Mouse (Mus musculus) gastrocnemius, postnatal 14 days (tissue): ENCODE results near the gene Gif. TPM values are rescaled to one million over a fixed set of nuclear protein-coding genes. Genes with fewer than 3 reads are reported as not detected.

Source experiments
- DNase-seq: peaks from one replicate; pipeline ENCODE4 v3.0.0; 2021; ENCODE audit warnings: mixed read lengths
- intact Hi-C: fragments of 180-260 bp; cut with DNase I; formaldehyde crosslinking; loops from one replicate; pipeline ENCODE4 v1.15.1; 2025; ENCODE audit warnings: low total_unique reads
- total RNA-seq, 2 experiments: library from RNA; stranded (reverse); gene quantifications; 2 replicates each; pipeline ENCODE4 v1.2.3; 2021

Gif gene
- total RNA-seq, 2 experiments from 2014 or later = not detected

DNA sequence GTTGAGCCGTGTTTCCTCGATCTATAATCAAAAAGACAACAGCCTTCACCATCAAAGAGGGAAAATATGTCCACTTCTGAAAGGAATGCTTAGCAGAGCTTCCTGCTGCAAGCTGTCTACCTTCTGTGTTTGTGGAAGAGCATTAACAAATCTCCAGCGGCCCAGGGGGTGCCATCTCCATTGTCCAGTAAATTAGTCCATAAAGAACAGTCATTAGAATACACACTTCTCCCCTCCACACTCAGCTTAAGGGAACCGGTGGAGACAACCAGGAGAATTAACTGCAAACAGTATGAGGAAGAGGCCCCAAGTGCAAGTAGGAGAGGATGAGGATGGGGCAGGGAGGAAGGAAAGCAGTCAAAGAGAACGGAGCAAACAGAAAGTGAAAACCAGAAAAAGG, 44.5 kb downstream of the Gif start:
- intact Hi-C loops = no loop called here
- no peak for DNase-seq

DNA sequence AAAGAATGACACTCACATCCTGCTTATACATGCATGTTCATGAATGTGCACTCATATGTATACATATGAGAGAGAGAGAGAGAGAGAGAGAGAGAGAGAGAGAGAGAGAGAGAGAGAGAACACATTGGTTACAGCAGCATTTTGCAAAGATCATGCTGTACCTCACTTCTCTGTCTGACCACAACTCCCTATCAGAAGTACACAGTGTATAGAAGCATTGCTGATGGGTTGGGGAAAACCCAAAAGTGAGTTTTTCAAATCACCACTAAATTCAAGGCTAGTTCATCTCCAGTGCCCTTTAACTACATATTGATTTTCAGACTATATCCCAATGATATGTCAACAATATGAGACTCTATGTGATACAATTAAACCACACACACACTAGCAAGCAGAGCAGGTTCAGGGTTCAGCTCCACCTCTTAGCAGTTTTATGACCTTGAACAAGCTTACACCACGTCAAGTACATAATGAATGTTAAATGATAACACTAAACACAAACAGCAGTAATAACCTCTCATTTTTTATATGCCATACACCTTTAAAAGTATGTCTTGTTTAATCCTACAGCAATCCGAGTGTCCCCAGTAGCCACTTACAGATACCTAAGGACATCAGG, 46.5 kb downstream of the Gif start:
- no peak for DNase-seq
- intact Hi-C loops = no loop called here

DNA sequence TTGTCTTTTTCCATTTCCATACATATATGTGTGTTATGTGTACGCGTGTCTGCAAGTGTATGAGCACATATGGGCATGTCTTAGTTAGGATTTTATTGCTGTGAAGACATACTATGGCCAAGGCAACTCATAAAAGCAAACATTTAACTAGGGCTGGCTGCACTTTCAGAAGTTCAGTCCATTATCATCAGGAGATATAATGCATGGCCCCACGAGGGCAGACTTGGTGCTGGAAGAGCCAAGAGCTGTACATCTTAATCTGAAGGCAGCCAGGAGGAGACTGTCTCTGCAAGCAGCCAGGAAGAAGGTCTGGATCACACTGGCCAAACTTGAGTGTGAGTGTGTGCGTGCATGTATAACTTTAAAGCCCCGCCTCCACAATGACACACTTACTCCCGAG, 47.1 kb downstream of the Gif start:
- DNase-seq = no peak
- intact Hi-C loops = no loop called here

DNA sequence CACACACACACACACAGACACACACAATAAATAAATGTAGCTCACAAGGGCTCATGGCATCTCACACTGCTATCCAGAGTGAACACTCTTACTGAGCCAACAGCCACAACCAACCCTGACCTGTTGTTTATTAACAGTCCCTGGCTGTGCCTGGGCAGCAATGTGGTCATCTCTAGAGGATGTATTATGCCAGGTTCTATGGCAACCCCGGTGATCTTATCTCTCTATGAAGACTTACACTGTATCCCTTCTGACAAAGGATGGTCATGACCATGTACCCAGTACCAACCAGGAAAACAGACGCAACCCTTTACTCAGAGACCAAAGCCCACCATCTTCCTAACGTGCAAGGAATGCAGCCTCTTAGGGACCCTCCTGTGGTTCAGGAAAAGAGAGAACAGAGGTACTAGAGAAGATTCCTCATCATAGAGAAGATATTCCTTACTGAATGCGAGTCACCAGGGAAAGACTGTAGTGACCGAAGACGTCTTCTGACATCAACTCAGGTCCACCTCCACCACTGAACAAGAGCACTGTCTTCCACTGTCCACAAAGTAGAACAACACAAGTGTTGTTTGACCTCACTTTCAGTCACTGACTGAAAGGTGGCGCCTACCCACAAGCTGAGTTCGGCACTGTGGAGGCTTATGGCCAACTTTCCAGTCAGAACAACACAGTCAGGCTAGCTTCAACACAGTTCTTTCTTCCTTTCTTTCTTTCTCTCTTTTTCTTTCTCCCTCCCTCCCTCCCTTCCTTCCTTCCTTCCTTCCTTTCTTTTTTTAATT, 53.4 kb downstream of the Gif start:
- DNase-seq = no peak
- intact Hi-C loops = no loop called here

DNA sequence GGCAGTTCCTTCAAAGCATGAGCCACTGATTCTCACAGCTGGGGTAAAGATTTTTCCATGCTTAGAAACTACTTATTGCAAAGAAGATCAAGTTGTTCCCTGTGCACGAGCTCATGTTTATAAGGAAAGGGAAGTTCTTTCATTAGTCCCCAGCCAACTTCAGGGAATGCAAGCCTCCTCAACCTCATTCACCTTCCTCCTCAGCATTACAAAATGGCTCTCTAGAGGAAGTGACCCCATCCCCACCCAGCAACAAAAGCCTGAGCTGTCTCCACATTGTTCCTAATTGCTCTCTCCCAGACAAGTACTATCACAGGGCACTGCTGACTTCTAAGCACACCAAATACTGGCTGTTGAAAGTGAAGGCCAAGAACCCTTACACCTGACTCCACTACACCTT, 57.1 kb downstream of the Gif start:
- intact Hi-C loops = no loop called here
- no peak for DNase-seq

DNA sequence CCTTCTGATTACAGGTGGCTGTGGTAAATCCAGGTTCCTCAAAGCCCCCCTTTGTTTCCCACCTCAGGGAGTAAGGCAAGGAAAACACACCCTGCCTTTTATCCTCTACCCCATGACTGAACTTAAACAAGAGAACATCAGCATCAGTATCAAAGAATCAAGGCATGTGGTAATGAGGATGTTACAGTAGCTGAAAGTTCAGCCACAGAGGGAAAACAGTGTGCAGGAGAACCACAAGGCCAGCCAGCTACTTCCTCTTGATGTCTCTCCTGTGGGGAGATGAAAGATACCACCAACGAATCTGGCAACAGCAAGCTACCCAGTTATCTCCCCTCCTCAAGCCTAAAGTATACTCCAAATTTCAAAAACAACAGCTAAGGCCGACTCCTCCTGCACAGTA, 59.9 kb downstream of the Gif start:
- intact Hi-C loops = no loop called here
- no peak for DNase-seq

DNA sequence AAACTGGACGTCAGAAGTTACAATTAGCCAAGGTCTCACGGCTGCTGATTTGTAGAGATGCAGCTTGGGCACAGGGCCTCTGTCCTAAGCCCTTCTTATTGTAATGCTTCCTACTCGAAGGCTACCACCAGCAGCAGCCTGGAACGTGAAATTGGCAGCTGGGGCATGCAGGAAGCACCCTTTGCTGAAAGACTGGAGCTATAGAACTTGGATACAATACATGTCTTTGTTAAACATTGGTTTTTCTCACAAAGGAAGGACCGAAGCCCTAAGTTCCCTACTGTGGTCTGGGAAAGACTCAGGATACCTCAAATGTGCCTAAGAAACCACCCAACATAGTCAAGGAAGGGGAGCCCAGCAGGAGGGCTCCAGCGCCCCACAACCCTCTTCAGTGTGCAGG, 60.5 kb downstream of the Gif start:
- intact Hi-C loops = no loop called here

DNA sequence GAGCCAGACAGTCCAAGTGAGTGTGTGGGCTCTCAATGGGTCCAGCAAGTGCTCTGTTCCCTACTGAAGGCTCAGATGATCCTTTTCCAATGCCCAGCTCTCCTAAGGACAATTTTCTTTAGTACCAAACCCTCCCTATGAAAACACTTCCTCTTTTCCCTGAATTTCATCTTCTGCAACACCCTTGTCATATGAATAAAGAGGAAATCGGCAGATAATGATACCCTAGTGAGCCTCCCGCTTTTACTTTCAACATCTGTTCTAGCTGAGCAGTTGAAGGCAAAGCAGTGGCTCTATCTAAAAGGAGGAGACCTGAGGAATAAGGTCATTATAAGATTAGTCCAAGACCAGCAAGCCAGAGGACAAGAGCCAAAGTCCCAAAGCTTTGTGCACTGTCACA, 61.1 kb downstream of the Gif start:
- DNase-seq = no peak
- intact Hi-C loops = no loop called here

More for the DNA sequence above, 60.5 kb downstream of the Gif start:
- DNase-seq = no peak

DNA sequence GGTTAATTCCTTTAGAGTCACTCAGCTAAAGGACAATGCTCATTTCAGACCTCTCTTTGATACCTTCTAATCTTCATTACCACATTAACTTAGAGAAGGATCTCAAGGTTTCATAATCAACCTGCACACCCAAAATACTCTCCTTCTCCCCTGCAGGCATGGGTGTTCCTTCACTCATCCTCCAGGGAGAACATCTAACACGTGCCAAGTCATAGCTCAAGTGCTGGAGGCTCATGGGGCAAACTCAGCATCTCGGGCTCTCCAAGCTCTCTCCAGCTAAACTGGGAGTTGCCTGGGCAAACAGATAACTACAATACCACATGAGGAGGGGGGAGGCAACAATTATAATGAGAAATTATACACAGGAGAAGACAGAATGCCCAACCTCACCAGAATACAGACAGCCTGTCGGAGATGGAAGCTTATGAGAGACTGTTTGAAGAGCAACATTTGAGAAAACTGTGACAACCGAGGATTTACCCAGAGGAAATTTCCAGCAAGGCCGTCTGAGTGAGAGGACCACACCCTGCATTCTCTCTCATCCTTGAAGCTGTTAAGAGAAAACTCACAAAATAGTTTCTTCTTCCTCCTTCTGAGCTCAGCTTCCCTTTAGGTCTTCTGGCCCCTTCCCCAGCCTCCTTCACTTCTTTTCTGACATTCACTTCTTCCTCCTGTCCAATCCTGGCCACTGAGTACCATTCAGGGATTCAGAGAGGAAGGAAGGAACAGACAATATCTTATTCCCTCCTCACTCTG, 62.8 kb downstream of the Gif start:
- no peak for DNase-seq
- intact Hi-C loops = no loop called here

DNA sequence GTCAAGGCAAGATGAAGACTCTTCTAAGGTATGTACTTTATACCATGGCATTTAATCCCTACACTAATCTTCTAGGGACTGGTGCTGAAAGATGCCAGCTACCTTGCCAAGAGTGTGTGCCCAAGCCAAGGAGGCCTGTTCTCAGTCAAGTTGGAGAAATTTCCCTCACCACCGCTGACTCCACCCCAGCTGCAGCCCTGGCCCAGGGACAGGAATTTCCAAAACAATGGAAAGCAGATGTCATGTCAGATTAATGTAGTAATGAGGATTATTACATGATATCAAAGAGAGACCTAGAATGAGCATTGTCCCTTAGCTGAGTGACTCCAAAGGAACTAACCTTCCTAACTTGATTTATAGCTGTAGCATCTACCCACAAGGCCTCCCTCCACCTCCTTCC, 63.5 kb downstream of the Gif start:
- DNase-seq = no peak
- intact Hi-C loops = no loop called here

DNA sequence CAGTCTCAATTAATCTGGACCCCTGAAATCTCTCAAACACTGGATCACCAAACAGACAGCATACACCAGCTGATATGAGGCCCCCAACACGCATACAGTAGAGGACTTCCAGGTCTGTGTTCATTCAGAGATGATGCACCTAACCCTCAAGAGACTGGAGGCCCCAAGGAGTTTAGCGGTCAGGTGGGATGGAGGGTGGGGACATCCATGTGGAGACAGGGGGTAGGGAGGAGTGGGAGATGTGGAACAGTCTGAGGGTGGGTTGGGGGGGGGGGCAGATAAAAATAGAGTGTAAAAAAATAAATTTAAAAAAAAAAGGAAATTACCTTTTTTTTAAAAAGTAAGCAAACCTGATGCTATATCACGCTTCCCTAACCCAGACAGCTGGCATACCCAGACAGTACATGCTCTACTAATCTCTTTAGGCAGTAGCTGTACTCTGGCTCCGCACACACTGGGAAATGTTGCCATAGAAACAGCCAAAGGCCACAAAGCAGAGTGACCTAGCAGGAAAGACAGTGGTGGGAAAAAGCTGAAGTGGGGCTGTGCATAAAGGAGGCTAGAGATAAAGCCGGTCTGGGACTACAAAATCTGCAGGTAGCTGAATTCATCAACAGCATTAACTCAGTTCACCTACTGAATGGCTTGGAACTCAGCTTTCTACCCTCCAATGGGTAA, 64.5 kb downstream of the Gif start:
- DNase-seq = no peak
- intact Hi-C loops = no loop called here

Other genes starting within 250 kb of the Gif start
- gene Ms4a6b, start 231.0 kb upstream of the Gif start, total RNA-seq = 1 to 10 TPM; 1.6 to 5.5 TPM
- gene Ms4a4d, start 210.8 kb upstream of the Gif start, total RNA-seq = 1 to 10 TPM; 4.7 to 5.3 TPM
- gene Ms4a6d, start 142.7 kb upstream of the Gif start, total RNA-seq = 1 to 10 TPM; 1.5 to 2.3 TPM
- gene Ms4a2, start 123.8 kb upstream of the Gif start, total RNA-seq = under 1 TPM; 0.27 to 0.29 TPM
- gene Ms4a3, start 106.7 kb upstream of the Gif start, total RNA-seq = not detected
- not detected for gene Oosp2, start 87.0 kb upstream of the Gif start, total RNA-seq
- gene Oosp1, start 56.4 kb upstream of the Gif start, total RNA-seq = not detected
- not detected for gene Oosp3, start 50.5 kb upstream of the Gif start, total RNA-seq
- 10 to 100 TPM; 48.9 to 53.2 TPM for gene Mrpl16, start 22.8 kb downstream of the Gif start, total RNA-seq
- gene Stx3, start 71.8 kb downstream of the Gif start, total RNA-seq = 1 to 10 TPM; 1.6 to 3.0 TPM
- not detected for gene Olfr1417, start 91.7 kb downstream of the Gif start, total RNA-seq
- gene Olfr1418, start 113.5 kb downstream of the Gif start, total RNA-seq = not detected
- not detected for gene Olfr1419, start 127.6 kb downstream of the Gif start, total RNA-seq
- gene Olfr1420, start 139.0 kb downstream of the Gif start, total RNA-seq = not detected
- gene Patl1, start 164.8 kb downstream of the Gif start, total RNA-seq = 10 to 100 TPM; 21.0 to 22.8 TPM
- 10 to 100 TPM; 70.8 to 71.5 TPM for gene Osbp, start 218.4 kb downstream of the Gif start, total RNA-seq